Mouse (Mus musculus) midbrain, postnatal 0 days (tissue): ENCODE results near the gene Clpsl2. TPM values are rescaled to one million over a fixed set of nuclear protein-coding genes. Genes with fewer than 3 reads are reported as not detected.
A peak's percentile ranks its signal among the peaks of the same experiment; 100 is the strongest.

Experiments
- ATAC-seq: fragments of 200-750 bp; cut with Nextera tagmentation; 2 replicates; pipeline ENCODE4 v1.8.0; 2017; ENCODE audit warnings: moderate number of reproducible peaks, mild to moderate bottlenecking, moderate TSS enrichment, moderate library complexity; ENCODE audit not compliant: low FRiP score
- DNase-seq: peaks from one replicate; pipeline ENCODE4 v3.0.0-alpha.2; 2015; ENCODE audit warnings: low spot score
- H3K27ac ChIP-seq: fragments of 300-500 bp; sonication (generic); 2 replicates; pipeline ENCODE4 v1.5.1; 2014; ENCODE audit warnings: low read depth, mild to moderate bottlenecking, low read length, mixed read lengths
- H3K27me3 ChIP-seq: fragments of 300-500 bp; sonication (generic); 2 replicates; pipeline ENCODE4 v1.6.1; 2014; ENCODE audit warnings: low read length, control low read depth, mixed read lengths; ENCODE audit not compliant: insufficient read depth
- H3K36me3 ChIP-seq: fragments of 300-500 bp; sonication (generic); 2 replicates; pipeline ENCODE4 v1.6.1; 2014; ENCODE audit warnings: low read length, control low read depth, mixed read lengths; ENCODE audit not compliant: insufficient read depth
- H3K4me1 ChIP-seq: fragments of 300-500 bp; sonication (generic); 2 replicates; pipeline ENCODE4 v1.6.1; 2014; ENCODE audit warnings: mild to moderate bottlenecking, control low read depth, antibody characterized with exemption, low read length, mixed read lengths; ENCODE audit not compliant: insufficient read depth
- H3K4me2 ChIP-seq: fragments of 300-500 bp; sonication (generic); 2 replicates; pipeline ENCODE4 v1.6.1; 2014; ENCODE audit warnings: low read depth, mild to moderate bottlenecking, low read length, mixed read lengths; ENCODE audit not compliant: poor library complexity, severe bottlenecking
- H3K4me3 ChIP-seq: fragments of 300-500 bp; sonication (generic); 2 replicates; pipeline ENCODE4 v1.5.1; 2014; ENCODE audit warnings: low read depth, mild to moderate bottlenecking, low read length, moderate library complexity
- H3K9ac ChIP-seq: fragments of 300-500 bp; sonication (generic); replicated peaks from 2 replicates; pipeline ENCODE4 v1.6.1; 2014; ENCODE audit warnings: mild to moderate bottlenecking, low read length, moderate library complexity, mixed read lengths; ENCODE audit not compliant: poor library complexity, severe bottlenecking
- H3K9me3 ChIP-seq: fragments of 300-500 bp; sonication (generic); 2 replicates; pipeline ENCODE4 v1.6.1; 2016; ENCODE audit warnings: low read length, control low read depth
- CTCF ChIP-seq: IDR thresholded peaks from 2 replicates; pipeline ENCODE4 v1.5.1; 2016; ENCODE audit warnings: antibody characterized with exemption, mild to moderate bottlenecking
- WGBS: fragments of 180-500 bp; shearing (Covaris S2); extraction: QIAGEN DNeasy Blood & Tissue Kit; methylation state at CpG from one replicate; pipeline ENCODE4 v1.1.7; 2014; 5-methylcytosine and 5-hydroxymethylcytosine counted together
- polyA plus RNA-seq: library from polyadenylated mRNA; unstranded; fragments of >200 nt; fragmentation: Nextera tagmentation; extraction: Ambion mirVana; gene quantifications from 2 replicates; pipeline ENCODE4 v1.2.1, GENCODE M21; 2015
- total RNA-seq: library from RNA; depleted of rRNA; stranded (reverse); fragments of >200 nt; gene quantifications from 2 replicates; pipeline ENCODE4 v1.2.3, GENCODE M21; 2014

Clpsl2 gene
- total and polyA plus RNA-seq, 2 experiments from 2014 or later: not detected

DNA sequence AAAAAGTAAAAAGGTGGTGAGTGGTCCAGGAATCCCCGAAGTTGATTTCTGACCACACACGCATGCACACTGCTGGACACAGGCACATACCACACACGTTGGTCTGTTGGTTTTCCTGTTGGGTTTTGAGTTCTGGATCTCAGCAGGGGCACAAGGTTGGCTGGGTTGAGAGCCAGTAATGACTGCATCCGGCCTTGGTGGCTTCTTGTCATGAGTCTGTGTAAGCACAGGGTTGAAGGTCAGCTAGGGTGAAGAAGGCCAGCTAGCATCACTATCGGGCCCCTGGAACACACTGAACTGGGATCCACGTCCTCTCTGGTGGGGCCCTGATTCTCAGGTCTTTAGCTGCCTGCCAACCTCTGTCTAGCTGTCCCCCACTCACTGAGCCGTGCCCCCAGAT, 23.3 kb downstream of the Clpsl2 start:
- H3K36me3 ChIP-seq: no peaks in the 10 kb centered on the region
- H3K9ac ChIP-seq: no peak overlapping the region
- TF ChIP-seq CTCF: no peak
- H3K9me3 ChIP-seq: no peaks in the 10 kb centered on the region
- WGBS: 86% methylated on average over 7 of the region's 7 CpGs
- no peak for DNase-seq
- no peak overlapping the region for H3K27ac ChIP-seq
- H3K27me3 ChIP-seq: no peaks in the 10 kb centered on the region
- no peak overlapping the region for H3K4me2 ChIP-seq
- H3K4me1 ChIP-seq: peaks cover 11% of the 10 kb centered on the region; the same call in 1 of the 2 replicates
- ATAC-seq: no peak
- no peak overlapping the region for H3K4me3 ChIP-seq

DNA sequence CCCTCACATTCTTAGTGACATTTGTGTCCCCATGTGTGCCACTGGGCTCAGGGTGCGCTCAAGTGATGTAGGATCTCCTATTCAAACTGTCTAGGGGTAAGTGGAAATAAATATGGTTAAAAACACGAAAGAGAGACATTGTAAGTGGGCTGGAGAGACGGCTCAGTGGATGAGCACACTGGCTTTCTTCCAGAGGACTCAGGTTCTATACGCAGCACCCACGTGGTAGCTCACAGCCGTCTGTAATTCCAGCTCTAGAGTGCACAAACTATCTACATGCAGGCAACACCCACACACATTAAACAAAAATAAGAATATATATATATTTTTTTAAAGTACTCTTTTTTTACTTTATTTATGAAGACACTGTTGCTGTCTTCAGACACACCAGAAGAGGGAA, 23.7 kb downstream of the Clpsl2 start:
- no peak for TF ChIP-seq CTCF
- 83% methylated on average over 6 of the region's 6 CpGs for WGBS
- H3K9ac ChIP-seq: no peak overlapping the region
- ATAC-seq (no peak), DNase-seq (no peak)
- H3K27ac ChIP-seq: no peak overlapping the region
- no peaks in the 10 kb centered on the region for H3K27me3 ChIP-seq
- no peaks in the 10 kb centered on the region for H3K9me3 ChIP-seq
- peaks cover 11% of the 10 kb centered on the region; the same call in 1 of the 2 replicates for H3K4me1 ChIP-seq
- H3K36me3 ChIP-seq: no peaks in the 10 kb centered on the region
- H3K4me3 ChIP-seq: no peak overlapping the region
- H3K4me2 ChIP-seq: no peak overlapping the region

DNA sequence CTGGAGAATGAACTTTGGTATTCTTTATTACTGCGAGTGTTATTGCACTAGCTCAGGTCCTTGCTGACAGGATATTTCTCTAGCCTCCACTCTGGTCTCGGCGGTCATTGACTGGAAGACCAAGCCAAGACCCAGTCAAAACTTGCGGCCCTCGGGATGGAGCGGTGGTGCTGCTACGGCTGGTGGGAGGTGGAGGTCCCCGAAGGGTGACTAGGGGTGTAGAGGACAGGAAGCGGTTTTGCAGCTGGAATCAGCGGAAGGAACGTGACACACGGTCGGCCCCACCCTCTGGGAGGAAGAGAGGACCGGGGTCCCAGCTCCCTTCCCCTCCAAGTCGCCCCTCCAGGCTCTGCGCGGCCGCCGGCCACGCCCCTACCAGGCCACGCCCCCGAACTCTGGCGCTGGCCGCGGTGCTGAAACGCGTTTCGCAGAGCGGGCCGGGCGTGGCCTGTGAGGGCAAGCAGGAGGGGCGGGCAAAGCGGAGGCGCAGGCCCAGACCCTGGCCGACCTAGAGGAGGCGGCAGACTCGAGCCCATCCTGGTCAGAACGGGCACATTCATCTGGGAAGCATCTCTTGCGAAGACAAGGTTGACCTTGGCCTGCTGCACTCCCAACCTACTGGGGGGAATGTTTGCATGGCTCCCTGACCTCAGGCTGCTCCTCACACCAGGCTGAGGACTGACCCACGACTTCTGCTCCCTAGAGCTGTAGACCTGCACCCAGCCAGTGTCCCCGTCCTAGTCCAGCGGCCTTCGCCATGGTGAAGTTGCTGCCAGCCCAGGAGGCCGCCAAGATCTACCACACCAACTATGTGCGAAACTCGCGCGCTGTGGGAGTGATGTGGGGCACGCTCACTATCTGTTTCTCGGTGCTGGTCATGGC, 26.3 kb downstream of the Clpsl2 start, which contains the start of gene Lhfpl5:
Gene Lhfpl5 (plus strand): TSS at position 398 of the 882 bp plus-strand sequence.
- 15% methylated on average over 49 of the region's 50 CpGs for WGBS
- H3K27me3 ChIP-seq: no peaks in the 10 kb centered on the region
- peak within 1 kb of the TSS; percentile 54 for H3K4me2 ChIP-seq
- peaks cover 11% of the 10 kb centered on the region; the same call in 1 of the 2 replicates for H3K4me1 ChIP-seq
- H3K9ac ChIP-seq: peak within 1 kb of the TSS; percentile 50
- no peak within 1 kb of the TSS for H3K27ac ChIP-seq
- no peaks in the 10 kb centered on the region for H3K9me3 ChIP-seq
- H3K36me3 ChIP-seq: no peaks in the 10 kb centered on the region
- DNase-seq (peak; percentile 63), ATAC-seq (peak; percentile 75)
- TF ChIP-seq CTCF: peak; percentile 29
- H3K4me3 ChIP-seq: peak within 1 kb of the TSS; percentile 44

DNA sequence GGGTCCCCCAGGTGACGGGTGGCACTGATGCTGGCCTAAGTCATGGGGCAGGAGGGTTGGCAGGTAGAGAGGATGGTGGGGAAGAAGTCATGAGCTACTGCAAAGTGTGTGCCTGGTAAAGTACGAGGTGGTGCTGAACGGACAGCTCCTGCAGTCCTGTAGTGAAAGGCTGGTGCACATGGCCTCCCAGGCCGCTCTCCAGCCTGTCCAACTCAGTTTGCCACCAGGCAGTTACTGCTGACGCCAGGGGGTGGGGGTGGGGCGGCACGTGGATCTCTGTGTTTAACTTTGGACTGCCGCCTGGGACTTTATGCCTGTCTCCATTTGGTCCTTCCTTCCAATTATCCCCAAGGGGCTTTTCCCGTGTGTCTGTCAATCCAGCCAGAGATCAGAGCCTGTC, 31.2 kb downstream of the Clpsl2 start:
- Histone ChIP-seq H3K4me1 (peaks cover 11% of the 10 kb centered on the region; the same call in 1 of the 2 replicates), H3K4me3 (no peak overlapping the region), H3K9ac (no peak overlapping the region), H3K9me3 (no peaks in the 10 kb centered on the region), H3K36me3 (no peaks in the 10 kb centered on the region), H3K27me3 (no peaks in the 10 kb centered on the region), H3K4me2 (no peak overlapping the region), H3K27ac (no peak overlapping the region)
- TF ChIP-seq CTCF: no peak
- DNase-seq: peak; percentile 55
- ATAC-seq: no peak
- WGBS: 8% methylated on average over 9 of the region's 9 CpGs

DNA sequence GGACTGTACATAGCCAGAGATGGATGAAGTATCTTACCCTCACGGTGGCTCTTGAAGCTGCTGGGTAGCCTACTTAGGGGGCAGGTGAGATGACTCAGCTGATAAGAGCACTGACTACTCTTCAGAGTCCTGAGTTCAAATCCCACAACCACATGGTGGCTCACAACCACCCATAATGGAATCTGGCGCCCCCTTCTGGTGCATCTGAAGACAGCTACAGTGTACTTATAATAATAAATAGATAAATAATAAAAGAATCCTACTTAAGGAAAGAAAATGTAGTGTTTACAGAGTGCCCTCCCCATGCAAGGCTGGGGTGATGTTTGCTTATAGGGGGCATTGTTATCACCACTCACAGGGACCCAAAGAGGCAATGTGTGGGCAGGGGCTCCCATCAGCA, 31.8 kb downstream of the Clpsl2 start:
- no peak overlapping the region for H3K4me2 ChIP-seq
- DNase-seq: no peak
- H3K27ac ChIP-seq: no peak overlapping the region
- H3K9ac ChIP-seq: no peak overlapping the region
- 74% methylated on average over 2 of the region's 2 CpGs for WGBS
- H3K36me3 ChIP-seq: no peaks in the 10 kb centered on the region
- H3K9me3 ChIP-seq: no peaks in the 10 kb centered on the region
- peak; percentile 33; the same call in 1 of the 2 replicates for TF ChIP-seq CTCF
- no peak for ATAC-seq
- no peaks in the 10 kb centered on the region for H3K27me3 ChIP-seq
- peaks cover 6% of the 10 kb centered on the region; the same call in 1 of the 2 replicates for H3K4me1 ChIP-seq
- no peak overlapping the region for H3K4me3 ChIP-seq

DNA sequence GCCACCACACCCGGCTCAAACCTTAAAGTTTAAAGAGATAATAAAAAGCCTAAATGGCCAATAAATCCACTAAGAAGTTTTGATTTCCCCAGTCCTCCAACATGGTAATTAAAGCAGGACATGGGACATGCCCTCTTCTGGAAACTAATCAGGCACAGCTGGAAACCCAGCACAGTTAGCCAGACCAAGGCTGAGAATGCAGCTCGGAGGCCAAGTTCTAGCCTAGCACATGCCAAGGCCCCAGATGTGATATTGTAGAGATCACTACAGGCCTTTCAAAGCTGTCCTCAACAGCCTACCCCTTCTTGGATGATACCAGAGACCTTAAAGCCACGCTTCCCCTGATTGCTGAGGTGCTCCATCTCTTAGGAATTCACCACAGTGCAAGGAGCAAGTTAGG, 37.3 kb downstream of the Clpsl2 start:
- Histone ChIP-seq H3K4me1 (no peaks in the 10 kb centered on the region), H3K9ac (no peak overlapping the region), H3K27me3 (no peaks in the 10 kb centered on the region), H3K4me2 (no peak overlapping the region), H3K36me3 (peaks cover 33% of the 10 kb centered on the region), H3K4me3 (no peak overlapping the region), H3K27ac (no peak overlapping the region), H3K9me3 (no peaks in the 10 kb centered on the region)
- TF ChIP-seq CTCF: no peak
- ATAC-seq: no peak
- DNase-seq: no peak
- WGBS: 90% methylated on average over 3 of the region's 3 CpGs
